Mouse (Mus musculus) embryonic facial prominence, embryonic 13.5 days (tissue): ENCODE measurements around the gene Wdr20. TPM values are rescaled to one million over a fixed set of nuclear protein-coding genes. Genes with fewer than 3 reads are reported as not detected.

Source experiments
- ATAC-seq: fragments of 200-750 bp; cut with Nextera tagmentation; 2 replicates; pipeline ENCODE4 v1.8.0; 2017; ENCODE audit warnings: low read depth; ENCODE audit not compliant: insufficient number of reproducible peaks, insufficient read depth, low FRiP score, low TSS enrichment
- H3K27ac ChIP-seq: fragments of 300-500 bp; sonication (generic); 2 replicates; pipeline ENCODE4 v1.5.1; 2015; ENCODE audit warnings: moderate library complexity, mild to moderate bottlenecking, inconsistent platforms
- H3K27me3 ChIP-seq: fragments of 300-500 bp; sonication (generic); 2 replicates; pipeline ENCODE4 v1.6.1; 2015; ENCODE audit warnings: mild to moderate bottlenecking, inconsistent platforms
- H3K36me3 ChIP-seq: fragments of 300-500 bp; sonication (generic); 2 replicates; pipeline ENCODE4 v1.6.1; 2015; ENCODE audit warnings: mild to moderate bottlenecking, inconsistent platforms
- H3K4me1 ChIP-seq: fragments of 300-500 bp; sonication (generic); 2 replicates; pipeline ENCODE4 v1.6.1; 2015; ENCODE audit warnings: inconsistent platforms
- H3K4me2 ChIP-seq: fragments of 300-500 bp; sonication (generic); 2 replicates; pipeline ENCODE4 v1.6.1; 2015; ENCODE audit warnings: moderate library complexity, mild to moderate bottlenecking, inconsistent platforms
- H3K4me3 ChIP-seq: fragments of 300-500 bp; sonication (generic); 2 replicates; pipeline ENCODE4 v1.5.1; 2015; ENCODE audit warnings: mild to moderate bottlenecking, inconsistent platforms
- H3K9ac ChIP-seq: fragments of 300-500 bp; sonication (generic); 2 replicates; pipeline ENCODE4 v1.6.1; 2015; ENCODE audit warnings: mild to moderate bottlenecking, inconsistent platforms
- H3K9me3 ChIP-seq: fragments of 300-500 bp; sonication (generic); 2 replicates; pipeline ENCODE4 v1.6.1; 2016; ENCODE audit warnings: inconsistent platforms
- WGBS: fragments of 180-500 bp; shearing (Covaris S2); methylation state at CpG from one replicate; pipeline ENCODE4 v1.1.7; 2015; ENCODE audit warnings: mixed read lengths; 5-methylcytosine and 5-hydroxymethylcytosine counted together
- polyA plus RNA-seq: library from polyadenylated mRNA; unstranded; fragments of >200 nt; fragmentation: Nextera tagmentation; extraction: Ambion mirVana; gene quantifications from 2 replicates; pipeline ENCODE4 v1.2.1, GENCODE M21; 2015

The Wdr20 gene
- polyA plus RNA-seq, 1 experiment from 2014 or later, result 31.5 TPM

GRCm38 (mm10) chr12:110784211-110784610, 46.5 kb downstream of the Wdr20 start:
- no peak overlapping the region for H3K4me3 ChIP-seq
- no peak overlapping the region for H3K27ac ChIP-seq
- H3K36me3 ChIP-seq, result peaks cover 42% of the 10 kb centered on the region

DNA sequence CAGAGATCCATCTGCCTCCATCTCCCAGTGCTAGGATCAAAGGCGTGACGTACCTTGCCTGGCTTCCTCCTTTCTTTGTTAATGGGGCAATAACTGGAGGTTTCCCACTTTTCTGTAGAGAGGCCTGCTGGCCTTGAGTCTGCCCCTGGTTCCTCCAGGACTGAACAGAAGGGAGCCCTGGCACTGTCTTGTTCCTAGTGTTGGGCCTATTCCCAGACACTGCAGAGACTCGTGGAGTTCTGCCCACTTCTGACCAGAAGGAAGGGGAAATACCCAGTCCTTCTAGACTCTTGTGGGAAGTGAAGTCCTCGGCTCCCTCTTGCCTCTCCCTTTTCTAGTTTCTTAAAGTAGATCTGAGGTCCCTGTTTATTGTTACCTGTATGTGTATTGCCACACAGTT, 48.5 kb downstream of the Wdr20 start:
- no peaks in the 10 kb centered on the region for H3K9me3 ChIP-seq
- ATAC-seq, result no peak
- H3K9ac ChIP-seq, result no peak overlapping the region
- H3K4me3 ChIP-seq, result no peak overlapping the region
- H3K36me3 ChIP-seq, result peaks cover 28% of the 10 kb centered on the region
- no peak overlapping the region for H3K4me2 ChIP-seq
- WGBS, result 82% methylated on average over 4 of the region's 4 CpGs
- no peaks in the 10 kb centered on the region for H3K27me3 ChIP-seq
- H3K4me1 ChIP-seq, result peaks cover 17% of the 10 kb centered on the region
- no peak overlapping the region for H3K27ac ChIP-seq

More at GRCm38 (mm10) chr12:110784211-110784610, 46.5 kb downstream of the Wdr20 start:
- peaks cover 5% of the 10 kb centered on the region for H3K4me1 ChIP-seq
- no peak for ATAC-seq
- no peak overlapping the region for H3K9ac ChIP-seq
- H3K9me3 ChIP-seq, result no peaks in the 10 kb centered on the region
- H3K27me3 ChIP-seq, result no peaks in the 10 kb centered on the region
- no peak overlapping the region for H3K4me2 ChIP-seq
- 90% methylated on average over 2 of the region's 2 CpGs for WGBS

- Histone ChIP-seq H3K4me1 (peaks cover 17% of the 10 kb centered on the region), H3K36me3 (peaks cover 23% of the 10 kb centered on the region), H3K4me2 (no peak overlapping the region), H3K9ac (no peak overlapping the region), H3K9me3 (no peaks in the 10 kb centered on the region), H3K27me3 (no peaks in the 10 kb centered on the region), H3K4me3 (no peak overlapping the region), H3K27ac (no peak overlapping the region)
- no peak for ATAC-seq
- 90% methylated on average over 4 of the region's 4 CpGs for WGBS
Observed at GRCm38 (mm10) chr12:110790580-110790979, 52.8 kb downstream of the Wdr20 start.

DNA sequence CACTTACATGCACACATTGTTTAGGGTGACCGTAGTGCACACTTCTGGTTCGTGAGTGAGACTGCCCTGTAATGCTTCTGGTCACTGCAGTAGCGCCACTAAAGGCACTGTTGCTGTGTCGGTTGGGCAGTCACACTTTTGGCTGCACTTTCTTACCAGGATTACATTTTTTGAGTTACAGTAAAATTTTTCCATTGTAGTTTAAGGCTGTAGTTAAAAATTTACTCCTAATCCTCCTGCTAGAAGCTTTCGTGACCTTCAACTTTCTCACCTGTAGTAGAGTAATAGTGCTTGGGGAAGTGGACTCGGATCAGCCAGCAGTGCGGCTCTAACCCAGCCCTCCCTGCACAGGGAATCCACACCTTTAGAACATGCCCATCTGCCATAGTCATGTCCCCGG, 53.3 kb downstream of the Wdr20 start:
- Histone ChIP-seq H3K9me3 (no peaks in the 10 kb centered on the region), H3K4me3 (no peak overlapping the region), H3K27ac (no peak overlapping the region), H3K4me2 (no peak overlapping the region), H3K27me3 (no peaks in the 10 kb centered on the region), H3K4me1 (peaks cover 17% of the 10 kb centered on the region), H3K9ac (no peak overlapping the region), H3K36me3 (peaks cover 23% of the 10 kb centered on the region)
- 93% methylated on average over 8 of the region's 8 CpGs for WGBS
- ATAC-seq, result no peak

- 86% methylated on average over 6 of the region's 6 CpGs for WGBS
- Histone ChIP-seq H3K36me3 (peaks cover 39% of the 10 kb centered on the region), H3K4me1 (peaks cover 4% of the 10 kb centered on the region; the same call in 1 of the 2 replicates), H3K27ac (no peak overlapping the region), H3K4me2 (no peak overlapping the region), H3K27me3 (no peaks in the 10 kb centered on the region), H3K9ac (no peak overlapping the region), H3K4me3 (no peak overlapping the region), H3K9me3 (no peaks in the 10 kb centered on the region)
- ATAC-seq, result 0 out of 2 replicates have a peak, but pooled peaks have one; percentile 23
Observed at GRCm38 (mm10) chr12:110795035-110795434, 57.3 kb downstream of the Wdr20 start.

DNA sequence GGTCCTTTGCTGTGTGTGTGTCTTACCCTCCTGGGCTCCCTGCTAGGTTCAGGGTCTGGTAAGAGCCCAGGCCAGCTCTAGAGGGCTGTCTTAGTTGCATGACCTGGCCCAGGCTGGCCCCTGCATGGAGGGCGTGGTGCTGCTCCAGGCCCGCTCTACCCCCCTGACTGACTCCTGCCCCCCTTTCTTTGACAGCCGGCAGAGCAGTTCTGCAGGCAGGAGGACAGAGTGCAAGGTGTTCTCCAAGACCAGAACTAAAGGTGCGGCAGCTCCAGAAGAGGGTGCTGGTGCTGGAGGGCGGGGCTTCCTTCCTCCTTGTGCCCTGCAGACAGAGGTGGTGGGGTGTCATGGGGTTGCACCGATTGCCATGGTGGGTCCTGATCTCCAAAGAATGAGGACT, 59.0 kb downstream of the Wdr20 start:
- peaks cover 37% of the 10 kb centered on the region for H3K36me3 ChIP-seq
- no peak for ATAC-seq
- WGBS, result 82% methylated on average over 6 of the region's 6 CpGs

DNA sequence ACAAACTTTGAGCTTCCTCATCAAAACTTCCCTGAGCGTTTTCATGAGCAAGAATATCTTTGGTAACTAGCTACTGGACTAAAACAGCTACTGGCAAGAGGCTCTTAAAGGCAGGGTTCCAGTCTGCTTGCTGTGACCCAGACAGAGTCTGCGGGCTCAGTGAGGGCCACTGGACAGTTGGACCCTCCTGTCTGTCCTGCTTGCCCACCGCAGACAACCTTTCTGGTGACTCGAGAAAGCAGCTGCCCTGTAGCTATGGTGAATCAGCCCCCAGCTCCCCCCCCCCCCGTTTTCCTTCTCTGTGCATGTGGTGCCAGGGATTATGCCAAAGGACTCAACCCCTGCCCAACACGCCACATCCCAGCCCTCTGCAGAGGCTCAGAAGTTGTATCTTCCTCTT, 59.5 kb downstream of the Wdr20 start:
- H3K4me1 ChIP-seq, result peaks cover 4% of the 10 kb centered on the region; the same call in 1 of the 2 replicates
- H3K9ac ChIP-seq, result no peak overlapping the region
- WGBS, result 91% methylated on average over 6 of the region's 6 CpGs
- H3K36me3 ChIP-seq, result peaks cover 39% of the 10 kb centered on the region
- H3K9me3 ChIP-seq, result no peaks in the 10 kb centered on the region
- no peak overlapping the region for H3K27ac ChIP-seq
- H3K4me2 ChIP-seq, result no peak overlapping the region
- no peak overlapping the region for H3K4me3 ChIP-seq
- ATAC-seq, result no peak
- H3K27me3 ChIP-seq, result no peaks in the 10 kb centered on the region

More for the DNA sequence above, 59.0 kb downstream of the Wdr20 start:
- no peak overlapping the region for H3K4me3 ChIP-seq
- H3K27me3 ChIP-seq, result no peaks in the 10 kb centered on the region
- no peak overlapping the region for H3K4me2 ChIP-seq
- no peak overlapping the region for H3K9ac ChIP-seq
- no peak overlapping the region for H3K27ac ChIP-seq
- H3K4me1 ChIP-seq, result no peaks in the 10 kb centered on the region
- no peaks in the 10 kb centered on the region for H3K9me3 ChIP-seq

DNA sequence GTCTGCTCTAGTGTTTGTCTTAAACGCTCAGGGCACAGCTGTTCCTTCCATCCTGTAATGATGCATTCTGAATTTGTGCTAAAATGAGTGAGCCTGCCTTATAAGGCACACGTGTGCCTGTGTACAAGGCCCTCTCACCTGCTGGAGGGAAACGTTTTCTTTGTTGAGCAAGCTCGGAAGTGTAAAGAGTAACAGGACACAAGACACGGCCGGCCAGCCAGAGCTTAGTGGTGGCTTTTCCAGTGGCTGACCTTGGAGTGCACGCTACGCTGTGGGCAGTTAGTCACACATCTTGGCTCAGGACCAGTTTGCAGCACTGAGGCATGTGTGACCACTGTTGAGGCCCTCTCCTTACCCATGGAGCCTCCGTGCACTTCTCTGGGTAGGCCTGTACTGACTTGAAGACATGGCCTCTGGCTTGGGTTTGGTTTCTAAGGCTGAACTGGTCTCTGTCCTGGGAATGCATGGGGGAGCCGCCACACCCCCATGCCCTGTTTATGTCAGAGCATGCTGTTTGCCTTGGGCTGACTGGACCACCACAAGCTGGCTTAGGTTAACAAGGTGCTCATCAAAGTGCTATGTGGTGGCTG, 60.2 kb downstream of the Wdr20 start:
- Histone ChIP-seq H3K36me3 (peaks cover 32% of the 10 kb centered on the region), H3K27me3 (no peaks in the 10 kb centered on the region), H3K4me2 (no peak overlapping the region), H3K9me3 (no peaks in the 10 kb centered on the region), H3K9ac (no peak overlapping the region), H3K27ac (no peak overlapping the region), H3K4me3 (no peak overlapping the region), H3K4me1 (peaks cover 4% of the 10 kb centered on the region)
- ATAC-seq, result no peak
- 87% methylated on average over 10 of the region's 10 CpGs for WGBS

- Histone ChIP-seq H3K9ac (no peak overlapping the region), H3K4me2 (no peak overlapping the region), H3K4me1 (peaks cover 4% of the 10 kb centered on the region), H3K27ac (no peak overlapping the region), H3K36me3 (peaks cover 22% of the 10 kb centered on the region; the same call in 1 of the 2 replicates), H3K9me3 (no peaks in the 10 kb centered on the region), H3K27me3 (no peaks in the 10 kb centered on the region), H3K4me3 (no peak overlapping the region)
- 95% methylated on average over 4 of the region's 4 CpGs for WGBS
- ATAC-seq, result no peak
Observed at GRCm38 (mm10) chr12:110799226-110799625, 61.5 kb downstream of the Wdr20 start.

DNA sequence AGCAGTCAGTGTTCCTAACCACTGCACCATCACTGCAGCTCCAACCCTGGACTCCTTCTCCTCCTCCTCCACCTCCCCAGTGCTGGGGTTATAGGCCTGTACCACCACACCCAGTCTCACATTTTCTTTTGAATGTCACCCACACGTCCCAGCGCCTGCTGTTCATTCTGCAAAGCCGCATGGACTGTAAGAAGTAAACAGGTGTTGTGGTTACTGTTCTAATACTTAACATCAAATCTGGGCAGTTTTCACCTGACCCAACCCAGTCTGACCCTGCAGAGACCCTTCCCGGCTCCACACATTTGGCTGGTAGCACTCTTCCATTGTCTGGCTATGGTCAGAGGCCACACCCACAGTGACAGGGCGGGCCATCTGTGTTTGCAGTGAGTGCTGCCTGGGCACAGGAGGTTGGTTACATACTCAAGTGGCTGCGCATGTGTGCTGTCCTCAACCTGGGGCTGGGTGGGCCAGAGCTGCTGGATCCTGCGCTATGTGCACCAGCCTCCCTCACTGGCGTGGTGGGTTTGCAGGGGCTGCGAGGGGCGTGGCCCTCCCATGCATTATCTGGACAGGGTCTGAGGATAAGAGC, 64.2 kb downstream of the Wdr20 start:
- peaks cover 19% of the 10 kb centered on the region; the same call in 1 of the 2 replicates for H3K36me3 ChIP-seq
- no peaks in the 10 kb centered on the region for H3K9me3 ChIP-seq
- WGBS, result 85% methylated on average over 10 of the region's 10 CpGs
- no peak overlapping the region for H3K27ac ChIP-seq
- no peak for ATAC-seq
- H3K27me3 ChIP-seq, result no peaks in the 10 kb centered on the region
- H3K4me1 ChIP-seq, result peaks cover 4% of the 10 kb centered on the region
- H3K9ac ChIP-seq, result no peak overlapping the region
- H3K4me2 ChIP-seq, result no peak overlapping the region
- H3K4me3 ChIP-seq, result no peak overlapping the region

- WGBS, result 76% methylated on average over 5 of the region's 5 CpGs
- Histone ChIP-seq H3K9ac (no peak overlapping the region), H3K27ac (no peak overlapping the region), H3K4me1 (peaks cover 4% of the 10 kb centered on the region), H3K9me3 (no peaks in the 10 kb centered on the region), H3K4me3 (no peak overlapping the region), H3K27me3 (no peaks in the 10 kb centered on the region), H3K4me2 (no peak overlapping the region), H3K36me3 (peaks cover 17% of the 10 kb centered on the region; the same call in 1 of the 2 replicates)
- ATAC-seq, result no peak
Observed at GRCm38 (mm10) chr12:110802674-110803297, 65.0 kb downstream of the Wdr20 start.

- no peak overlapping the region for H3K4me2 ChIP-seq
- H3K9me3 ChIP-seq, result no peaks in the 10 kb centered on the region
- peaks cover 9% of the 10 kb centered on the region for H3K4me1 ChIP-seq
- H3K9ac ChIP-seq, result no peak overlapping the region
- H3K27ac ChIP-seq, result no peak overlapping the region
- H3K36me3 ChIP-seq, result peaks cover 19% of the 10 kb centered on the region; the same call in 1 of the 2 replicates
- ATAC-seq, result no peak
- no peak overlapping the region for H3K4me3 ChIP-seq
- 34% methylated on average over 10 of the region's 10 CpGs for WGBS
- no peaks in the 10 kb centered on the region for H3K27me3 ChIP-seq
Observed at GRCm38 (mm10) chr12:110804261-110804660, 66.5 kb downstream of the Wdr20 start.
